Mouse (Mus musculus) brain, embryonic 14.5 days (tissue): ENCODE results near the gene Hist1h2af.

Experiments used
- CTCF ChIP-seq: fragments of 200-500 bp; IDR thresholded peaks from 2 replicates; pipeline ENCODE4 v1.5.1; 2012; ENCODE audit warnings: inconsistent platforms, mild to moderate bottlenecking, moderate library complexity, borderline replicate concordance; ENCODE audit not compliant: insufficient read depth, insufficient read length; ENCODE audit errors: extremely low read depth
- POLR2A ChIP-seq: fragments of 200-500 bp; IDR thresholded peaks from 2 replicates; pipeline ENCODE4 v1.6.1; 2012; ENCODE audit warnings: mild to moderate bottlenecking, inconsistent platforms, borderline replicate concordance; ENCODE audit not compliant: poor library complexity, insufficient read depth, insufficient read length, severe bottlenecking; ENCODE audit errors: extremely low read depth

DNA sequence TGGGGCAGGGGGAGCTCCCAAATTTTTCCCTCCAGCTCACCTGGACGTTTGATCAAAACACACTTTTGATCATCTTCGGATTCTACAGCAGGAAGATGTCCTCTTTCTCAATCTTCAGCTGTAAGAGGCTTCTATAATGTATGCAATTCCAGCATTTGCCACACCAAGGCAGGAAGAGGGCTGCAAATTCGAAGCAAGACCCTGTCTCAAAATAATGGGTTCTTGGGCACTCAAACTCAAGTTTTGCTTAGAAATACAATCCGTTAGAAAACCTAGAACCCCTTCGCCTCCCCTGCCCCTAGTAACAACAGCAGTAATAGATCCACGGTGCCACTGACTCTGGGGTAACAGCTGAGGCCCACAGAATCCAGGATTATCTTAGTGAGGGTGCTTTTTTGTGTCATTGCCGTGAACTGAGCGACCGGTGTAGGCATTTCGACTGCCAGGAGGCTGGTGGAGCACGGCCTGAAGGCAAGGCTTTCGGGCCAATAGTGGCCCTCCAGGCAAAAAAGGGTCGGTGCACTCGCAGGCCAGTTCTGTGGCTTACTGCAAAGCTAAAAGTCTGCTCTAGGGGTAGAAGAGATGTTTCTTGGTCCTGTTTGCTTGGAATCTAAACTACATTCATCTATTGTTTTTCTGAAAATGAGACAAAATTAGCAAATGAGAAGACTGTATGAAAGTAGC is 27.9 kb upstream of the Hist1h2af start:
- TF ChIP-seq CTCF (no peak), POLR2A (no peak)
